Mouse (Mus musculus): ENCODE data around the gene Slc25a44.
"Not testable (repeated sequence)": the region's sequence is repeated elsewhere in the genome, so short reads cannot be mapped to it uniquely, and the experiment has no call there.

The Slc25a44 gene

GRCm38 (mm10) chr3:88412636-88413035 lies 12.3 kb downstream of the Slc25a44 start:
- no peak for DNase-seq (ENCODE audit: low spot score)

GRCm38 (mm10) chr3:88411681-88412080 lies 13.3 kb downstream of the Slc25a44 start:
- no peak for DNase-seq (ENCODE audit: low spot score)

GRCm38 (mm10) chr3:88410645-88411031 lies 14.3 kb downstream of the Slc25a44 start:
- no peak for DNase-seq (ENCODE audit: low spot score)

GRCm38 (mm10) chr3:88409741-88410644 lies 14.9 kb downstream of the Slc25a44 start, which contains the start of gene Pmf1:
Gene Pmf1, minus strand, starts transcription at chr3:88410331.
- peak; percentile 89 for DNase-seq (ENCODE audit: low spot score)

GRCm38 (mm10) chr3:88408953-88409352 lies 16.0 kb downstream of the Slc25a44 start:
- DNase-seq (ENCODE audit: low spot score), result no peak

GRCm38 (mm10) chr3:88407529-88407928 lies 17.4 kb downstream of the Slc25a44 start:
- DNase-seq (ENCODE audit: low spot score), result no peak

- peak; percentile 59 for DNase-seq (ENCODE audit: low spot score)
These were observed 17.8 kb downstream of the Slc25a44 start for GRCm38 (mm10) chr3:88407090-88407489.

- no peak for DNase-seq (ENCODE audit: low spot score)
These were observed 21.3 kb downstream of the Slc25a44 start for GRCm38 (mm10) chr3:88403522-88404230.

- DNase-seq (ENCODE audit: low spot score), result no peak
These were observed 26.3 kb downstream of the Slc25a44 start for GRCm38 (mm10) chr3:88398666-88399065.

- DNase-seq (ENCODE audit: low spot score), result no peak
These were observed 29.2 kb downstream of the Slc25a44 start for GRCm38 (mm10) chr3:88395742-88396141.

- no peak for DNase-seq (ENCODE audit: low spot score)
These were observed 29.7 kb downstream of the Slc25a44 start for GRCm38 (mm10) chr3:88395288-88395687.

- no peak for DNase-seq (ENCODE audit: low spot score)
These were observed 31.1 kb downstream of the Slc25a44 start for GRCm38 (mm10) chr3:88393776-88394375.

- no peak for DNase-seq (ENCODE audit: low spot score)
These were observed 40.6 kb downstream of the Slc25a44 start, which contains the start of gene Bglap for GRCm38 (mm10) chr3:88384364-88384763. Gene Bglap, minus strand, starts transcription at chr3:88384464.

GRCm38 (mm10) chr3:88382383-88382782 lies 42.6 kb downstream of the Slc25a44 start:
- DNase-seq (ENCODE audit: low spot score), result not testable (repeated sequence)

GRCm38 (mm10) chr3:88381389-88382315 lies 43.3 kb downstream of the Slc25a44 start:
- not testable (repeated sequence) for DNase-seq (ENCODE audit: low spot score)

GRCm38 (mm10) chr3:88378599-88378998 lies 46.3 kb downstream of the Slc25a44 start, which contains the start of gene Bglap2:
Gene Bglap2, minus strand, starts transcription at chr3:88378699.
- DNase-seq (ENCODE audit: low spot score), result not testable (repeated sequence)

- not testable (repeated sequence) for DNase-seq (ENCODE audit: low spot score)
These were observed 48.3 kb downstream of the Slc25a44 start for GRCm38 (mm10) chr3:88376644-88377043.

GRCm38 (mm10) chr3:88375750-88376626 lies 49.0 kb downstream of the Slc25a44 start:
- DNase-seq (ENCODE audit: low spot score), result not testable (repeated sequence)

GRCm38 (mm10) chr3:88372643-88373042 lies 52.3 kb downstream of the Slc25a44 start, which contains the start of gene Bglap3:
Gene Bglap3, minus strand, starts transcription at chr3:88372743.
- not testable (repeated sequence) for DNase-seq (ENCODE audit: low spot score)

- DNase-seq (ENCODE audit: low spot score), result not testable (repeated sequence)
These were observed 56.4 kb downstream of the Slc25a44 start for GRCm38 (mm10) chr3:88368511-88368910.

Data from left cerebral cortex, adult 11 months (tissue).